Mouse (Mus musculus): ENCODE measurements around the gene Mapkapk5.

- no peak for TF ChIP-seq CTCF (IDR thresholded peaks at IDR 0.05; ENCODE audit: extremely low read depth, insufficient read depth, low read length)
- no peak for TF ChIP-seq POLR2A (IDR thresholded peaks at IDR 0.05; ENCODE audit: extremely low read depth, insufficient read depth, low read length)
Observed at GRCm38 (mm10) chr5:121585005-121585404, 39.3 kb upstream of the Mapkapk5 start.
